Mouse (Mus musculus) hindbrain, embryonic 12.5 days (tissue): ENCODE measurements around the gene Rhbdl2. TPM values are rescaled to one million over a fixed set of nuclear protein-coding genes. Genes with fewer than 3 reads are reported as not detected.

Experiments used
- ATAC-seq: fragments of 200-750 bp; cut with Nextera tagmentation; 2 replicates; pipeline ENCODE4 v1.8.0; 2017; ENCODE audit warnings: moderate TSS enrichment; ENCODE audit not compliant: low FRiP score
- H3K27ac ChIP-seq: fragments of 300-500 bp; sonication (generic); 2 replicates; pipeline ENCODE4 v1.5.1; 2016; ENCODE audit warnings: mild to moderate bottlenecking
- H3K27me3 ChIP-seq: fragments of 300-500 bp; sonication (generic); 2 replicates; pipeline ENCODE4 v1.6.1; 2016; ENCODE audit warnings: mild to moderate bottlenecking
- H3K36me3 ChIP-seq: fragments of 300-500 bp; sonication (generic); 2 replicates; pipeline ENCODE4 v1.6.1; 2016; ENCODE audit warnings: mild to moderate bottlenecking
- H3K4me1 ChIP-seq: fragments of 300-500 bp; sonication (generic); 2 replicates; pipeline ENCODE4 v1.6.1; 2016
- H3K4me2 ChIP-seq: fragments of 300-500 bp; sonication (generic); replicated peaks from 2 replicates; pipeline ENCODE4 v1.6.1; 2016; ENCODE audit warnings: mild to moderate bottlenecking
- H3K4me3 ChIP-seq: fragments of 300-500 bp; sonication (generic); 2 replicates; pipeline ENCODE4 v1.5.1; 2016; ENCODE audit warnings: mild to moderate bottlenecking
- H3K9ac ChIP-seq: fragments of 300-500 bp; sonication (generic); 2 replicates; pipeline ENCODE4 v1.6.1; 2016; ENCODE audit warnings: mild to moderate bottlenecking, moderate library complexity
- H3K9me3 ChIP-seq: fragments of 300-500 bp; sonication (generic); replicated peaks from 2 replicates; pipeline ENCODE4 v1.6.1; 2016; ENCODE audit warnings: mild to moderate bottlenecking
- WGBS: fragments of 180-500 bp; shearing (Covaris S2); methylation state at CpG from one replicate; pipeline ENCODE4 v1.1.7; 2016; 5-methylcytosine and 5-hydroxymethylcytosine counted together
- polyA plus RNA-seq: library from polyadenylated mRNA; unstranded; fragments of >200 nt; fragmentation: Nextera tagmentation; extraction: Ambion mirVana; gene quantifications from 2 replicates; pipeline ENCODE4 v1.2.1, GENCODE M21; 2016

The Rhbdl2 gene
- polyA plus RNA-seq, 1 experiment from 2014 or later, result 0.77 TPM

DNA sequence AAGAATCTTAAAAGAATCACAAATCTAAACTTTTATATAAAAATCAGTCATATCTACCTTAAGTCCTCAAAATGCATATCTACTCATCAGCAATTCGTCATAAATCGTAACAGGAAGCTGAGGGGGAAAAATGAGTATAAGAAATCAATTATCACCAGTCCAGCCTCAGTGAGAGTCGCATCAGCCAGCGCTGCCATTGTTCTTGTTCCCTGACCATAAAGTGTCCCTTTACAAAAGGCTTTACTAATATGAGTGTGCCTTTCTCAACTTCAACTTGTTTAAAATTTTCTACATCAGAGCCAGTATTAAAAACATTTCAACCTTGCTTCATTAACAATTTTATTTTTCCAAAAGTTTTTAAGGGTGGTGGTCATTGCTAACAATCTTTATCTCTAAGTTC lies 69.2 kb downstream of the Rhbdl2 start:
- H3K4me3 ChIP-seq, result no peak overlapping the region
- no peaks in the 10 kb centered on the region for H3K27me3 ChIP-seq
- H3K36me3 ChIP-seq, result no peaks in the 10 kb centered on the region
- ATAC-seq, result no peak
- H3K4me2 ChIP-seq, result no peak overlapping the region
- H3K27ac ChIP-seq, result no peak overlapping the region
- 52% methylated on average over 4 of the region's 4 CpGs for WGBS
- no peaks in the 10 kb centered on the region for H3K4me1 ChIP-seq
- no peak overlapping the region for H3K9ac ChIP-seq
- H3K9me3 ChIP-seq, result no peaks in the 10 kb centered on the region

DNA sequence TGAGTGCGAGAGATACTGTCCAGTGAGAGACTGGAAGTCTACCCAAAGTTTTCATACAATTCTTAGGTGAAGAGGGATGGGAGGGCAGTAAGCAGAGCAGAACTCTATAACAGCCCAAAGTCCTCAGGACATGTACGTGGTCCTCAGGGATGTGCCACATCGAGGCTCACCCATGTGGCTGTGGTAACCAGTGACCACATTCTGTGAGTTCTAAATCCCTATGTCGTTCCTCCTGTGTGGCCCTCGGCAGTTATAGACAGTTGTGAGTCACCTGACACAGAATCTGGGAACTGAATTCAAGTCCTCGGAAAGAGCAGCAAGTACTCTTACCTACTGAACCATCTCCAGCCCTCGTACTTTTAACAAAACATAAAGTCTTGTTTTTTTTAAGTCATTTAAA lies 70.4 kb downstream of the Rhbdl2 start:
- no peaks in the 10 kb centered on the region for H3K36me3 ChIP-seq
- H3K4me1 ChIP-seq, result no peaks in the 10 kb centered on the region
- no peaks in the 10 kb centered on the region for H3K27me3 ChIP-seq
- no peak for ATAC-seq
- H3K9ac ChIP-seq, result no peak overlapping the region
- WGBS, result 86% methylated on average over 7 of the region's 7 CpGs
- H3K4me3 ChIP-seq, result no peak overlapping the region
- H3K27ac ChIP-seq, result no peak overlapping the region
- H3K4me2 ChIP-seq, result no peak overlapping the region
- no peaks in the 10 kb centered on the region for H3K9me3 ChIP-seq

DNA sequence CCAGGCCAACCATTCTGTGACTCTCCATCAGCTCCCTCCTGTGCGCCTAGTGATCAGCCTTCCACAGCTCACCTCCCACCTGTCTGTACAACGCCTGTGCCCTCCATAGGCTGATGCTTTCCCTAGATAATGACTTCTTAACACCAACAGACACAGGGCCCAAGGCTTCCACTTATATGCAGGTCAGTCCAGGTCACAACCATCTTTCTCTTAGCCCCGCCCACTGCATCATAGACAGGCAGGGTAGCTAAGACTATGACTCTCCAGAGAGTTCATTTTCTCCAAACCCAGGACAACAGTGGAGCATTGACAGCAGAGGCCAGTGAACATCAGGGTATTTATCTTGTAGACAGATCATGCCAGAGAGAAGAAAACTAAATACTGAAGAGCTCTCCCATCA lies 71.7 kb downstream of the Rhbdl2 start, which contains the start of gene 4933427I04Rik:
4933427I04Rik (plus strand) TSS at position 301 of the 400 bp plus-strand sequence.
- H3K36me3 ChIP-seq, result no peaks in the 10 kb centered on the region
- no peak within 1 kb of the TSS for H3K4me2 ChIP-seq
- no peaks in the 10 kb centered on the region for H3K27me3 ChIP-seq
- no peaks in the 10 kb centered on the region for H3K4me1 ChIP-seq
- ATAC-seq, result no peak
- WGBS, result 80% methylated on average over 3 of the region's 3 CpGs
- no peak within 1 kb of the TSS for H3K4me3 ChIP-seq
- no peaks in the 10 kb centered on the region for H3K9me3 ChIP-seq
- no peak within 1 kb of the TSS for H3K9ac ChIP-seq
- H3K27ac ChIP-seq, result no peak within 1 kb of the TSS

DNA sequence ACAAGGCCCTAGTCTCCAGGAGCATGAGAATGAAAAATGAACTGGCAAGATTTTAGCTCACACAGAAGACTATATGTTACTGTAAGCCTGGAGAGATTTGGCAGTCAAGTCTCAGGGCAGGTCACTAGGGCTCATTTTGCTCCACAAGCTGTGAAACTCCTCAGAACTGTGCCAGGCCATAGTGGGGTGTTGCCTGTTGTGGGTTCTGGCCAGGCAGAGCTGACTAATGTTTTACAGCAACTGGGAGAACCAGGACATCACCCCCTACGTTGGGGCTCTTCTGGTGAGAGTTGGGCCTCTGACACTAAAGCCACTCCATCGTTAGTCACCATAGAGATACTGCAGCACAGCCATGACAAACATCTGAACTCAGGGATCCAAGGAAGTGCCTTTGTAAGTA lies 72.1 kb downstream of the Rhbdl2 start:
- 56% methylated on average over 2 of the region's 2 CpGs for WGBS
- Histone ChIP-seq H3K4me3 (no peak overlapping the region), H3K36me3 (no peaks in the 10 kb centered on the region), H3K27ac (no peak overlapping the region), H3K9ac (no peak overlapping the region), H3K27me3 (no peaks in the 10 kb centered on the region), H3K4me2 (no peak overlapping the region), H3K4me1 (no peaks in the 10 kb centered on the region), H3K9me3 (no peaks in the 10 kb centered on the region)
- no peak for ATAC-seq

DNA sequence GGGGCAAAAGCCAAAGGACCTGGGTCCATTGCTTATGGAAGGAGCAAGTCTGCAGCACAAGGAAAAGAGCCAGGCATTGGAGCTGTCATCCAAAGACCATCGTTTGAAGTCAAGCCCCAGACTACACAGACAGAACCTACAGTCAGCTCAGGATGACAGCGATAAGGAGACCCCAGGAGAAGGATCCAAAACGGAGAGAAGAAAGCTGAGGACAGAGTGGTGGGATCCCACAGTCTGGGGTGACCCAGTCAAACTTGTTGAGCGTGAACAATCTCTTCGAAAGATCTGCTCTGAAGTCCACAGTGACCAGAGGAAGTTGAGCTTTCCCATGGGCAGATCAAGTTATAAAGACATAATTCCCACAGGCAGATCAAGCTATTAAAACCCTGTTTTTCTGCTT lies 72.9 kb downstream of the Rhbdl2 start:
- Histone ChIP-seq H3K27ac (no peak overlapping the region), H3K27me3 (no peaks in the 10 kb centered on the region), H3K9ac (no peak overlapping the region), H3K4me3 (no peak overlapping the region), H3K9me3 (no peaks in the 10 kb centered on the region), H3K36me3 (no peaks in the 10 kb centered on the region), H3K4me2 (no peak overlapping the region), H3K4me1 (no peaks in the 10 kb centered on the region)
- no peak for ATAC-seq
- WGBS, result 86% methylated on average over 5 of the region's 5 CpGs

Other genes with a start within 250 kb of the Rhbdl2 start
- gene Macf1, start 103.5 kb upstream of the Rhbdl2 start, polyA plus RNA-seq, result 75.1 and 80.2 TPM in 2 replicates
- gene Ndufs5, start 69.7 kb upstream of the Rhbdl2 start, polyA plus RNA-seq, result 324 and 347 TPM in 2 replicates
- 94.3 and 99.3 TPM in 2 replicates for gene Akirin1, start 37.5 kb upstream of the Rhbdl2 start, polyA plus RNA-seq
- 0.18 TPM in 1 of 2 replicates, not detected in the other for gene 4933427I04Rik, start 71.8 kb downstream of the Rhbdl2 start, polyA plus RNA-seq
- gene Mycbp, start 117.0 kb downstream of the Rhbdl2 start, polyA plus RNA-seq, result 48.9 and 56.1 TPM in 2 replicates
- gene Rragc, start 129.6 kb downstream of the Rhbdl2 start, polyA plus RNA-seq, result 63.3 and 69.0 TPM in 2 replicates
- not detected in 2 replicates for gene 4930535I16Rik, start 130.1 kb downstream of the Rhbdl2 start, polyA plus RNA-seq